Comparison of ENCODE assay signal across 24 mouse cellular contexts in genomic region chr2:104472056-104472455, GRCm38 (mm10). TPM values are rescaled to one million over a fixed set of nuclear protein-coding genes. Genes with fewer than 3 reads are reported as not detected.
A peak's percentile ranks its signal among the peaks of the same experiment; 100 is the strongest.
DNase-seq lines count a peak whose midpoint lies in the region; ATAC-seq and TF ChIP-seq lines count a peak whose summit lies in the region.
"Had no signal": no experiment of that assay in that cellular context is flagged by ENCODE, and none has a peak within 500 bp of the region (broad histone marks: within the 10 kb centered on the region; RNA-seq: fewer than 3 reads in every experiment).

No protein-coding gene starts in this region.

- H3K9me3 ChIP-seq in heart, embryonic 13.5 days = no peaks in the 10 kb centered on the region
- no peaks in the 10 kb centered on the region for H3K9me3 ChIP-seq in heart, embryonic 11.5 days (replicated peaks; ENCODE audit: control insufficient read depth, low read length)
- H3K9me3 ChIP-seq in hindbrain, embryonic 15.5 days = no peaks in the 10 kb centered on the region
- H3K9me3 ChIP-seq in hindbrain, embryonic 12.5 days (replicated peaks) = no peaks in the 10 kb centered on the region
- H3K9me3 ChIP-seq in neural tube, embryonic 15.5 days (replicated peaks) = no peaks in the 10 kb centered on the region
- H3K9me3 ChIP-seq: forebrain, embryonic 13.5 days; G1E; limb, embryonic 13.5 days; liver, embryonic 12.5 days; midbrain, embryonic 12.5 days had no signal

- H3K27me3 ChIP-seq in heart, embryonic 13.5 days (replicated peaks) = no peaks in the 10 kb centered on the region
- H3K27me3 ChIP-seq in heart, embryonic 11.5 days (ENCODE audit: control insufficient read depth, insufficient read depth, low read length) = no peaks in the 10 kb centered on the region
- no peaks in the 10 kb centered on the region for H3K27me3 ChIP-seq in hindbrain, embryonic 15.5 days
- no peaks in the 10 kb centered on the region for H3K27me3 ChIP-seq in hindbrain, embryonic 12.5 days
- no peaks in the 10 kb centered on the region for H3K27me3 ChIP-seq in neural tube, embryonic 15.5 days (replicated peaks)
- H3K27me3 ChIP-seq: forebrain, embryonic 13.5 days; limb, embryonic 13.5 days; liver, embryonic 12.5 days; midbrain, embryonic 12.5 days had no signal

- no peak for TF ChIP-seq CTCF in gastrocnemius, adult 2 months (IDR thresholded peaks at IDR 0.05)

- no peak overlapping the region; the same call in 1 of the 2 replicates for H3K4me2 ChIP-seq in heart, embryonic 13.5 days
- H3K4me2 ChIP-seq in heart, embryonic 11.5 days = no peak overlapping the region
- H3K4me2 ChIP-seq in hindbrain, embryonic 15.5 days = no peak overlapping the region
- H3K4me2 ChIP-seq in hindbrain, embryonic 12.5 days (replicated peaks) = no peak overlapping the region
- H3K4me2 ChIP-seq in neural tube, embryonic 15.5 days = no peak overlapping the region
- H3K4me2 ChIP-seq: forebrain, embryonic 13.5 days; limb, embryonic 13.5 days; liver, embryonic 12.5 days; midbrain, embryonic 12.5 days had no signal

- intact Hi-C loops in gastrocnemius, adult 2 months (cut with DNase I) = no loop called here
- intact Hi-C loops in gastrocnemius, postnatal 36 days (cut with DNase I) = loop anchor here (2.0 kb wide), 1 partner anchor 15 kb away; no protein-coding TSS in a partner anchor

- peak; percentile 57 for DNase-seq in gastrocnemius, adult 2 months
- no peak for DNase-seq in gastrocnemius, postnatal 36 days
- no peak for DNase-seq in neural tube, embryonic 10.5 days (ENCODE audit: extremely low spot score, low spot score)
- DNase-seq: adrenal gland, adult 8-10 months; cerebellum, adult 8-10 months; cerebellum, postnatal 36 days; kidney, adult 8-10 months; kidney, postnatal 4 days; liver, postnatal 0 days; lung, postnatal 36 days; retina, postnatal 1 day; right cerebral cortex, postnatal 14 days had no signal

- WGBS in heart, embryonic 13.5 days = 78% methylated on average over 6 of the region's 6 CpGs
- WGBS in heart, embryonic 11.5 days (ENCODE audit: insufficient replicate concordance) = 83% methylated on average over 6 of the region's 6 CpGs
- WGBS in hindbrain, embryonic 15.5 days = 64% methylated on average over 6 of the region's 6 CpGs
- 88% methylated on average over 6 of the region's 6 CpGs for WGBS in hindbrain, embryonic 12.5 days
- 62% methylated on average over 6 of the region's 6 CpGs for WGBS in neural tube, embryonic 15.5 days

- H3K27ac ChIP-seq in gastrocnemius, adult 2 months = peak overlapping the region; percentile 94
- H3K27ac ChIP-seq in heart, embryonic 13.5 days (replicated peaks) = peak overlapping the region; percentile 62
- H3K27ac ChIP-seq in heart, embryonic 11.5 days (ENCODE audit: low read depth, low read length) = no peak overlapping the region
- H3K27ac ChIP-seq in hindbrain, embryonic 15.5 days (replicated peaks) = peak overlapping the region; percentile 25; the same call in 1 of the 2 replicates
- no peak overlapping the region for H3K27ac ChIP-seq in hindbrain, embryonic 12.5 days
- H3K27ac ChIP-seq in neural tube, embryonic 15.5 days (replicated peaks) = peak overlapping the region; percentile 37; the same call in 1 of the 2 replicates
- H3K27ac ChIP-seq: forebrain, embryonic 13.5 days; kidney, postnatal 0 days; limb, embryonic 13.5 days; liver, embryonic 12.5 days; midbrain, embryonic 12.5 days had no signal

- H3K4me3 ChIP-seq in gastrocnemius, adult 2 months = no peak overlapping the region
- H3K4me3 ChIP-seq in heart, embryonic 13.5 days = no peak overlapping the region
- H3K4me3 ChIP-seq in heart, embryonic 11.5 days (ENCODE audit: low read depth, low read length) = no peak overlapping the region
- no peak overlapping the region for H3K4me3 ChIP-seq in hindbrain, embryonic 15.5 days
- H3K4me3 ChIP-seq in hindbrain, embryonic 12.5 days = no peak overlapping the region
- H3K4me3 ChIP-seq in neural tube, embryonic 15.5 days (replicated peaks) = no peak overlapping the region
- H3K4me3 ChIP-seq: forebrain, embryonic 13.5 days; limb, embryonic 13.5 days; liver, embryonic 12.5 days; midbrain, embryonic 12.5 days had no signal

- peaks cover 68% of the 10 kb centered on the region for H3K4me1 ChIP-seq in heart, embryonic 13.5 days
- peaks cover 25% of the 10 kb centered on the region for H3K4me1 ChIP-seq in heart, embryonic 11.5 days (ENCODE audit: control insufficient read depth, insufficient read depth, low read length)
- peaks cover 7% of the 10 kb centered on the region; the same call in 1 of the 2 replicates for H3K4me1 ChIP-seq in hindbrain, embryonic 15.5 days (replicated peaks)
- H3K4me1 ChIP-seq in hindbrain, embryonic 12.5 days = 0 out of 2 replicates have a peak, but pooled peaks cover 3% of the 10 kb centered on the region
- peaks cover 10% of the 10 kb centered on the region for H3K4me1 ChIP-seq in neural tube, embryonic 15.5 days

- 0 out of 2 replicates have a peak overlapping the region, but pooled peaks have one; percentile 11 for H3K9ac ChIP-seq in heart, embryonic 13.5 days
- H3K9ac ChIP-seq in heart, embryonic 11.5 days (ENCODE audit: low read depth, low read length) = no peak overlapping the region
- no peak overlapping the region for H3K9ac ChIP-seq in hindbrain, embryonic 15.5 days
- no peak overlapping the region for H3K9ac ChIP-seq in hindbrain, embryonic 12.5 days
- H3K9ac ChIP-seq in neural tube, embryonic 15.5 days (replicated peaks) = no peak overlapping the region
- H3K9ac ChIP-seq: forebrain, embryonic 13.5 days; limb, embryonic 13.5 days; liver, embryonic 12.5 days; liver, postnatal 0 days; midbrain, embryonic 12.5 days had no signal

- peaks cover 16% of the 10 kb centered on the region for H3K36me3 ChIP-seq in heart, embryonic 13.5 days
- no peaks in the 10 kb centered on the region for H3K36me3 ChIP-seq in heart, embryonic 11.5 days (ENCODE audit: control insufficient read depth, insufficient read depth, low read length)
- H3K36me3 ChIP-seq in hindbrain, embryonic 15.5 days = no peaks in the 10 kb centered on the region
- no peaks in the 10 kb centered on the region for H3K36me3 ChIP-seq in hindbrain, embryonic 12.5 days
- no peaks in the 10 kb centered on the region for H3K36me3 ChIP-seq in neural tube, embryonic 15.5 days

- ATAC-seq in heart, embryonic 13.5 days (ENCODE audit: extremely low read depth, insufficient number of reproducible peaks, low FRiP score, low TSS enrichment) = no peak
- ATAC-seq in heart, embryonic 11.5 days (replicated peaks; ENCODE audit: insufficient number of reproducible peaks, low FRiP score, low TSS enrichment) = no peak
- no peak for ATAC-seq in hindbrain, embryonic 15.5 days (ENCODE audit: low FRiP score, low read depth)
- ATAC-seq in hindbrain, embryonic 12.5 days (ENCODE audit: low FRiP score) = no peak
- ATAC-seq in neural tube, embryonic 15.5 days (ENCODE audit: low FRiP score) = no peak
- ATAC-seq: forebrain, embryonic 13.5 days; intestine, embryonic 16.5 days; liver, embryonic 12.5 days; liver, postnatal 0 days had no signal

RNA-seq across cellular contexts. Expression of gene Hipk3, which starts 22.2 kb away (rescaled TPM):
- 100 to 1,000 TPM; 228 to 267 TPM for total RNA-seq in gastrocnemius, adult 2 months (2021)
- total RNA-seq in gastrocnemius, postnatal 36 days (2021) = 100 to 1,000 TPM; 200 to 217 TPM
- 29.9 and 30.6 TPM in 2 replicates for polyA plus RNA-seq in heart, embryonic 13.5 days (2015; fragmentation: Nextera tagmentation; extraction: Ambion mirVana)
- 48.1 and 61.9 TPM in 2 replicates for polyA plus RNA-seq in heart, embryonic 11.5 days (2014; fragmentation: Nextera tagmentation; extraction: Ambion mirVana)
- 8.1 TPM in 2 replicates for polyA plus RNA-seq in hindbrain, embryonic 15.5 days (2015; fragmentation: Nextera tagmentation; extraction: Ambion mirVana)
- polyA plus RNA-seq in hindbrain, embryonic 12.5 days (2016; fragmentation: Nextera tagmentation; extraction: Ambion mirVana) = 13.6 and 16.5 TPM in 2 replicates
- polyA plus RNA-seq in neural tube, embryonic 15.5 days (2015; fragmentation: Nextera tagmentation; extraction: Ambion mirVana) = 7.2 and 9.8 TPM in 2 replicates

Comparison
In these comparisons a context has a peak if more than half of its experiments do, and no peak if none do; other contexts are left out.
1. H3K27ac ChIP-seq: peak in gastrocnemius, adult 2 months (single experiment), heart, embryonic 13.5 days (single experiment), hindbrain, embryonic 15.5 days (single experiment) and neural tube, embryonic 15.5 days (single experiment); none in heart, embryonic 11.5 days (single experiment) and hindbrain, embryonic 12.5 days (single experiment).